Mouse (Mus musculus) lung, embryonic 16.5 days (tissue): ENCODE results near the gene Agps. TPM values are rescaled to one million over a fixed set of nuclear protein-coding genes. Genes with fewer than 3 reads are reported as not detected.

Experiments
- ATAC-seq: fragments of 200-750 bp; cut with Nextera tagmentation; 2 replicates; pipeline ENCODE4 v1.8.0; 2017; ENCODE audit warnings: low read depth, mild to moderate bottlenecking, moderate library complexity
- H3K27ac ChIP-seq: fragments of 300-500 bp; sonication (generic); 2 replicates; pipeline ENCODE4 v1.5.1; 2014; ENCODE audit warnings: mild to moderate bottlenecking, control low read depth, low read length
- H3K27me3 ChIP-seq: fragments of 300-500 bp; sonication (generic); 2 replicates; pipeline ENCODE4 v1.6.1; 2014; ENCODE audit warnings: low read depth, low read length, mixed read lengths; ENCODE audit not compliant: control insufficient read depth, insufficient read depth
- H3K36me3 ChIP-seq: fragments of 300-500 bp; sonication (generic); 2 replicates; pipeline ENCODE4 v1.6.1; 2014; ENCODE audit warnings: low read length; ENCODE audit not compliant: control insufficient read depth, insufficient read depth
- H3K4me1 ChIP-seq: fragments of 300-500 bp; sonication (generic); replicated peaks from 2 replicates; pipeline ENCODE4 v1.6.1; 2014; ENCODE audit warnings: low read length, mixed read lengths; ENCODE audit not compliant: control insufficient read depth, insufficient read depth
- H3K4me2 ChIP-seq: fragments of 300-500 bp; sonication (generic); 2 replicates; pipeline ENCODE4 v1.6.1; 2014; ENCODE audit warnings: low read depth, low read length, control low read depth
- H3K4me3 ChIP-seq: fragments of 300-500 bp; sonication (generic); 2 replicates; pipeline ENCODE4 v1.5.1; 2014; ENCODE audit warnings: mild to moderate bottlenecking, low read length, control low read depth
- H3K9ac ChIP-seq: fragments of 300-500 bp; sonication (generic); 2 replicates; pipeline ENCODE4 v1.6.1; 2014; ENCODE audit warnings: low read length, control low read depth
- H3K9me3 ChIP-seq: fragments of 300-500 bp; sonication (generic); 2 replicates; pipeline ENCODE4 v1.6.1; 2016; ENCODE audit warnings: low read length; ENCODE audit not compliant: control insufficient read depth
- WGBS: fragments of 180-500 bp; shearing (Covaris S2); extraction: QIAGEN DNeasy Blood & Tissue Kit; methylation state at CpG from one replicate; pipeline ENCODE4 v1.1.7; 2014; 5-methylcytosine and 5-hydroxymethylcytosine counted together
- polyA plus RNA-seq: library from polyadenylated mRNA; unstranded; fragments of >200 nt; fragmentation: Nextera tagmentation; extraction: Ambion mirVana; gene quantifications from 2 replicates; pipeline ENCODE4 v1.2.1, GENCODE M21; 2015

Agps gene
- polyA plus RNA-seq, 1 experiment from 2014 or later, result 32.7 TPM

GRCm38 (mm10) chr2:75823736-75824135 is 8.2 kb upstream of the Agps start:
- H3K9ac ChIP-seq, result no peak overlapping the region
- H3K27me3 ChIP-seq, result no peaks in the 10 kb centered on the region
- H3K9me3 ChIP-seq, result no peaks in the 10 kb centered on the region
- H3K4me3 ChIP-seq, result no peak overlapping the region
- 53% methylated on average over 7 of the region's 7 CpGs for WGBS
- no peaks in the 10 kb centered on the region for H3K36me3 ChIP-seq
- no peak for ATAC-seq
- H3K4me1 ChIP-seq, result no peaks in the 10 kb centered on the region
- H3K4me2 ChIP-seq, result no peak overlapping the region
- H3K27ac ChIP-seq, result no peak overlapping the region

DNA sequence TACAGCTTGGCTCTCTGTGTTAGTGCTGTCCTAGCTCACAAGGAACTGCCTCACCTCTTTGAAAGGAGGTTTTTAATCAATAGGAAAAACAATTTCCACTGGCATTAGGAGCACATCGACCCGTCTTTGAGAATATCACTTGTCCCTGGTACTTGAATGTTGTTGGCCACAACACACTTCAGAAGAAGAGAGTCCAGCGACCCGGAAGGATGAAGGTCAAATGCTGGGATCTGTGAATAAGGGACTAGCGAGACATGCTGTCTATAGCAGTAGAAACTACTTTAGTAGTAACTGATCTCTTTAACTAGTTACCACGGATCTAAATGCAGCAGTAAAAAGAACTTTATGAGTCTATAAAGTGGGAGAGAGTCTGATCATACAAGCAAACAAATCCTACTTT is 7.8 kb upstream of the Agps start:
- Histone ChIP-seq H3K9ac (no peak overlapping the region), H3K4me3 (no peak overlapping the region), H3K4me1 (no peaks in the 10 kb centered on the region), H3K27me3 (no peaks in the 10 kb centered on the region), H3K4me2 (no peak overlapping the region), H3K27ac (no peak overlapping the region), H3K9me3 (no peaks in the 10 kb centered on the region), H3K36me3 (no peaks in the 10 kb centered on the region)
- ATAC-seq, result no peak
- WGBS, result 49% methylated on average over 6 of the region's 6 CpGs

DNA sequence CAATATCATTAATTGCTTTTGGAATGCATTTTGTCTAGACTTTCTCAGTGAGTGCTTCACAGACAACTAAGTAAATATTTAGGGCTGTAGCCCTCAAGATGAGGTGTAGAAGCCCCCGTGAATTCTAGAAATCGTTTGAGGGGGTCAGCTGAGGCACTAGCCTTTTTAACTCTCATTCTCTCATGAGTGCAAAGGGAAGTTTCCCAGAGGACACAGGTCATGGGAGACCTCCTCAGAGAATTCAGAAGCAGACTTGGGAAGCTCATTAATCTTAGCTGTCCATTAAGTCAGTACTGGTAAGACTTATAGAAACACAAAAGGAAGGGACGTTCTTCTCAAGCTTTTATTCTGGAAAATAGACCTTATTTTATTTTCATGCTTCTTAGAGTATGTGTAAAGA is 7.1 kb upstream of the Agps start:
- H3K9me3 ChIP-seq, result no peaks in the 10 kb centered on the region
- no peak overlapping the region for H3K4me3 ChIP-seq
- no peaks in the 10 kb centered on the region for H3K27me3 ChIP-seq
- H3K4me2 ChIP-seq, result no peak overlapping the region
- H3K27ac ChIP-seq, result no peak overlapping the region
- H3K36me3 ChIP-seq, result no peaks in the 10 kb centered on the region
- ATAC-seq, result no peak
- H3K9ac ChIP-seq, result no peak overlapping the region
- no peaks in the 10 kb centered on the region for H3K4me1 ChIP-seq
- 8% methylated on average over 3 of the region's 3 CpGs for WGBS

- 36% methylated on average over 1 of the region's 1 CpGs for WGBS
- Histone ChIP-seq H3K4me3 (no peak overlapping the region), H3K4me1 (no peaks in the 10 kb centered on the region), H3K27ac (no peak overlapping the region), H3K9ac (no peak overlapping the region), H3K9me3 (no peaks in the 10 kb centered on the region), H3K4me2 (no peak overlapping the region), H3K36me3 (no peaks in the 10 kb centered on the region), H3K27me3 (no peaks in the 10 kb centered on the region)
- ATAC-seq, result no peak
These were observed 6.4 kb upstream of the Agps start for GRCm38 (mm10) chr2:75825603-75826002.

DNA sequence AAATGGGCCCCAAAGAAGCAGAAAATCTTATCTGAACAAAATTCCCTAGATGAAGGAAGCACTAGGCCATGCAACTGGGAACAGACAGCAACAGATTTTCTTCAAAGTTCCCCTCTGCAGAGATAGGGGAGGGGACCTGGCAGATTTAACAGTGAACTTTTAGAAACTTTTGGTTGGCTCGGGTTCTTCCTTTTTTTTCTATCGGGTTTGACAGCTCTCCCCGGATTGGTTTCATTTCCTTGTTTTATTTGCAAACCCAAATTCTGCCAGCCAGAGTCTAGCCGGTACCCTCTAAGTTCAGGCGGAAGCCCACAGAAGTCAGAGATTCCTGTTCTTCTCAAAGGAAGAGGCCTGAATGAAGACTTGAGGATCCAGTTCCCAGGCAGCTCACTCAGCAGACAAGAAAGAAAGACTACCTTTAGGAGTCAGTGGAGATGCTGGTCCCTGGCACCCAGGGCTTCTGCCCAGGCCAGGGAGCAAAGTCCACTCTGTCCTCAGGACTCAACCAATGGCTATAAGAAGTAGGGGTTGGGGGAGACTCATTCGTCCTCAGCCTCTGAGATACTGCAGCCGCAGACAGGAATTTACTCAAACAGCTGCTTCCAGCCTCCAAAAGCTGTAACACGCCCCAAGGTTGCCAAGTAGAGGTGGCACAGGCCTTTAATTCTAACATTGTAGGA is 2.9 kb upstream of the Agps start:
- no peak overlapping the region for H3K4me3 ChIP-seq
- no peak overlapping the region for H3K9ac ChIP-seq
- H3K36me3 ChIP-seq, result no peaks in the 10 kb centered on the region
- H3K27me3 ChIP-seq, result no peaks in the 10 kb centered on the region
- no peak overlapping the region for H3K27ac ChIP-seq
- peaks cover 12% of the 10 kb centered on the region for H3K4me1 ChIP-seq
- H3K9me3 ChIP-seq, result no peaks in the 10 kb centered on the region
- no peak for ATAC-seq
- 64% methylated on average over 8 of the region's 8 CpGs for WGBS
- no peak overlapping the region for H3K4me2 ChIP-seq

DNA sequence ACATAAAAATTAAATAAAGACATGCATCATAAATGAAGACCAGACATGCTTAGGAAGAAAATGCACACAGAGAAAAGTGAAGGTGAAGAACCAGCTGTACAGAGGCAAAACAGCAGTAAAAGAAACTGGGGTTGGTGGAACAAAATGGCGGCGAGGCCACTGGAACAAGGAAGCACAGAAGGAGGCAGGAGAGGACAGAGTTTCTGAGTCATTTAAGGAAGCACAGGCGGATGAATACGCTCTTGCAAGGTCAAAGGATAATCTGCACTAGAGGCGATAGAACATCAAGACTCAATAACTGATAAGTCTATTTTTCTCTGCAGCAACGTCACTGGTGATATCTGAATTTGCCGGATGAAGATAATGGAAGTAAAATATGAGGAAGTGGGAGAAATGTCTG is 1.7 kb upstream of the Agps start:
- Histone ChIP-seq H3K36me3 (no peaks in the 10 kb centered on the region), H3K4me1 (peaks cover 18% of the 10 kb centered on the region), H3K27ac (no peak overlapping the region), H3K9me3 (no peaks in the 10 kb centered on the region), H3K9ac (no peak overlapping the region), H3K4me3 (no peak overlapping the region), H3K27me3 (no peaks in the 10 kb centered on the region), H3K4me2 (no peak overlapping the region)
- 84% methylated on average over 7 of the region's 7 CpGs for WGBS
- no peak for ATAC-seq

DNA sequence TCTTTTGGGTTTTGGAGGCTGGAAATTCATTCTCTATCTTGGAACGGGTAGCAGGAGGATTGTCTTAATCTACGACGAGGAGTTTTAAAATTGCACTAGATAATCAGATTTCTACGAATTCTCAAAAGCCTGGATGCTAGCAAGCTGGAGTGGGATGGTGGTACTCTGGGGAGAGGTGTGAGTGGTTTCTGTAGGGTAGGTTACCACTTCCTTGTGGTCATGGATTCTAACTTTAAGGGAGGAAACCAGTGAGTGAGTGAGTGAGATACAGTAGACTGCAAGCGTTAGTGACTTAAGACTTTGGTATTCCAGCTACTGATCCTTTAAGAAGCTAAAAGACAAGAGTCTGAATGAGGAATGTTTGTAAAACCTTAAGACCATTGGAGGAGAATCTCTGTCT is 804 bp downstream of the Agps start:
- Histone ChIP-seq H3K4me2 (peak overlapping the region; percentile 84), H3K9ac (peak overlapping the region; percentile 92), H3K4me1 (peaks cover 26% of the 10 kb centered on the region), H3K9me3 (no peaks in the 10 kb centered on the region), H3K36me3 (no peaks in the 10 kb centered on the region), H3K27me3 (no peaks in the 10 kb centered on the region), H3K4me3 (peak overlapping the region; percentile 91), H3K27ac (peak overlapping the region; percentile 88; the same call in 1 of the 2 replicates)
- ATAC-seq, result no peak
- WGBS, result 0% methylated on average over 5 of the region's 5 CpGs

- no peak for ATAC-seq
- Histone ChIP-seq H3K4me1 (peaks cover 27% of the 10 kb centered on the region), H3K9me3 (no peaks in the 10 kb centered on the region), H3K4me2 (no peak overlapping the region), H3K9ac (no peak overlapping the region), H3K36me3 (no peaks in the 10 kb centered on the region), H3K4me3 (no peak overlapping the region), H3K27me3 (no peaks in the 10 kb centered on the region), H3K27ac (no peak overlapping the region)
- 70% methylated on average over 2 of the region's 2 CpGs for WGBS
These were observed 2.5 kb downstream of the Agps start for GRCm38 (mm10) chr2:75834492-75834891.

- 71% methylated on average over 2 of the region's 2 CpGs for WGBS
These were observed 10.3 kb downstream of the Agps start for GRCm38 (mm10) chr2:75842302-75842701.

GRCm38 (mm10) chr2:75847708-75848107 is 15.7 kb downstream of the Agps start:
- 74% methylated on average over 1 of the region's 1 CpGs for WGBS
- no peaks in the 10 kb centered on the region for H3K27me3 ChIP-seq
- ATAC-seq, result no peak

More at GRCm38 (mm10) chr2:75842302-75842701, 10.3 kb downstream of the Agps start:
- no peak for ATAC-seq
- Histone ChIP-seq H3K27me3 (no peaks in the 10 kb centered on the region), H3K9ac (no peak overlapping the region), H3K4me3 (no peak overlapping the region), H3K36me3 (no peaks in the 10 kb centered on the region), H3K9me3 (no peaks in the 10 kb centered on the region), H3K4me2 (no peak overlapping the region), H3K4me1 (peaks cover 5% of the 10 kb centered on the region), H3K27ac (no peak overlapping the region)

More at GRCm38 (mm10) chr2:75847708-75848107, 15.7 kb downstream of the Agps start:
- Histone ChIP-seq H3K9me3 (no peaks in the 10 kb centered on the region), H3K36me3 (no peaks in the 10 kb centered on the region), H3K4me2 (no peak overlapping the region), H3K9ac (no peak overlapping the region), H3K4me3 (no peak overlapping the region), H3K4me1 (no peaks in the 10 kb centered on the region), H3K27ac (no peak overlapping the region)
